Mouse (Mus musculus) monocyte, adult 2 months (primary cell): ENCODE measurements at regions not wholly inside any gene's neighbourhood (a gene's known extent, or its start where the extent isn't known, plus 50 kb on each side); places are given as distances from the start of the nearest gene placed in this dataset.

ENCODE experiments used
- DNase-seq, 2 experiments: peaks; one replicate each; pipeline ENCODE4 v3.0.0; 2022; ENCODE audit warnings: low spot score in 2 of 2, low read depth in 1 of 2

- no peak for DNase-seq
These were observed 104.3 kb upstream of the Foxn2 start for GRCm38 (mm10) chr17:88336140-88336769.

- DNase-seq: peak in 1 of 2 experiments; percentile 18
These were observed 102.7 kb upstream of the Foxn2 start for GRCm38 (mm10) chr17:88337649-88338404.

DNA sequence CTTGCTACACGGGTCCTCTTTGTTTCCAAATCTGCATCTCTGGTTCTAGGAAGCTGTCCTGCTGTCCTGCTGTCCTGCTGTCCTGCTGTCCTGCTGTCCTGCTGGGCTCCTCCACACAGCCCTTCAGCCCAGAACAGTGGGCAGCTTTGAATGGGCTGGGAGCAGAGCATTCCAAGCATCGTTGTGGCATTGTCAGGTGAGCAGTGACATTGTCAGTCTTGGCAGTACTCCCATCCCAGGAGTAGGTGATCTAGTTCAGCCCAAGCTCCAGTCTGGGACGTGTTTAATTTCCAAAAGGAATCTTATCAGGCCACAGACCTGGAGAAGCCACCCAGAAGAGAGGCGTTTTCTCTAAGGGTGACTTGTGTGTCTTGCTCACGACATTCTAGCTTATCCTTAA is 99.4 kb upstream of the Foxn2 start:
- no peak for DNase-seq

DNA sequence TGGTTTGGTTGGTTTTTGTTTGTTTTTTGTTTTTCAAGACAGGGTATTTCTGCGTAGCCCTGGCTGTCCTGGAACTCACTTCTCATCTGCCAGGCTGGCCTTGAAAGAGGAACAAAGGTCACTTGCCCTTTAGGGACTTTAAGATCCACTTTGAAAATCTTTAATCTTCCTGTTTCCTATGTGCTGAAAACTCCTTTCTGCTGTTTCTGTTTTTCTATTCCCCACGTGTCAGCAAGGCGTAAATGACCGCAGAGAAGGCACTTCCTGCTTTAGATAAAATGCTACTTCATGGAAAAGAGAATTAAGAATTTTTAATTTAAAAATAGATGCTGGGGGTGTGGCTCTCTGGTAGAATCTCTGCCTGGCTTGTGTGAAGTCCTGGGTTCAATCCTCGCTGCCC is 98.9 kb upstream of the Foxn2 start:
- DNase-seq: peak in 1 of 2 experiments; percentile 36

- no peak for DNase-seq
These were observed 97.3 kb upstream of the Foxn2 start for GRCm38 (mm10) chr17:88343091-88343783.

DNA sequence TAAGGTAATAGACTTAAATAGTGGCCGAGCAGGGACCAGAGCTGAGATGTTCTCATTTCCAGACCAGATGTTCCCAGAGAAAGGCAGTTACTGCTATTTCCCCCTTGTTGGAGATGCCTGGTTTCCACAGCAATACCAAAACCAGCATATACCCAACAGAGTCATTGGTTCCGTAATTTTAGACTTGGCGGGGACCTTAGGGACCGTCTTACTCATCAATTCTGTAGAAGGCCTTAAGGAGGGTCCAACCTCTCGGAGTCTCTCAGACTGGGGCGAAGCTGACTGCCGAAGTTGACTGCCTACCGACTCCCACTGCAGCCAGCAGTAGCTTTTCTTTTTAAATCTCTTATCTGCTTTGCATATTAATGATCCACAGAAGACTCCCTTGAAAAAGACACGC is 95.1 kb upstream of the Foxn2 start:
- no peak for DNase-seq

DNA sequence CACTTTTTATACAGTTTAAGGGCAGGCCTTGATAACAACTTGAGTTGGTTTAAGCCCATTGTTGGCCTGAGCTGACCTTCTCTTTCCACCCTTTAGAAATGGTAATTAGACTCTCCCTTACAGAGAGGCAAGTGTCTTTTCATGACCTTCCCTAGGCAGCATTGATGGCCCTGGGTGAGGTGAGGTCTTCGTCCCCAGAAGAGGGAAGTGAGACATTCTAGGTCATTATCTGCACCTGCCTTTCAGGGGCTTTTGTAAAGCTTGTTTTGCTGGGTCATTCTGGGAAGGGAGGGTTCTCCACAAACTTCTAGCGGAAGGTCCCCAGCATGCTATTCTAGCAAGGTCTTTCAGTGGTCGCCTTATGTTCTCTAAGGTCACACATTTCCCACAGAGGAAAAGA is 93.6 kb upstream of the Foxn2 start:
- DNase-seq: no peak

- no peak for DNase-seq
These were observed 90.6 kb upstream of the Foxn2 start for GRCm38 (mm10) chr17:88349825-88350460.

DNA sequence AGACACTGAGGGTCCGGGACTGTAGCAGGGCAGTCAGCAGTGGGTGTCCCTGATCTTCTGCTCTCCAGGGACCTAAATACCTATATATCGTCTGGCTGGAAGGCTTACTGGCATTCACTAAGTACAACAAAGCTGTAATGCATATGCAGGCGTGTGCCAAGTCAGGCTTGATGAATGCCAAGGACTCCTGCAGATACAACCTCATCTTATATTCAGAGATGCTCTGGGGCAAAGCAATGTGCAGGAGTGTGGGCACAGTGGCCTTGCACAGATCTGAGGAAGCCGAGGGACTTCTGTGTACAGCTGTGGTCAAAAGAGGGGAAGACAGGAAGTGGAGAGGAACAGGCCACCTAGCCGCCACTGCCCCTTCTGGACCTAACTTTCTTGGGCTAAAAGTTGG is 89.5 kb upstream of the Foxn2 start:
- no peak for DNase-seq

DNA sequence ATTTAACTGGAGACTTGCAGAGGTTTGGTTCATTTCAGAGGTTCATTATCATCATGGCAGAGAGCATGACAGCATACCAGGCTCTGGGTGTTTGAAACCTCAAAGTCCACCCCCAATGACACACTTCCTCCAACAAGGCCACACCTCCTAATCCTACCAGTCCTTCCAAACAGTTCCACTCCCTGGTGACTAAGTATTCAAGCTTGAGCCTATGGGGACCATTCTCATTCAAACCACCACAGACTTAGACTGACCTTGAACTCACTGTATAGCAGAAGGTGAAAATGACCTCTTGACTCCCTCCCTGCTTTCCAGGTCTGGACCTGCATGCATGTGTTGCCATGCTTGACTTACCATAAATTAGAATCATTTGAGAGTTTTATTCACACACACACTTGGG is 87.6 kb upstream of the Foxn2 start:
- DNase-seq: no peak

DNA sequence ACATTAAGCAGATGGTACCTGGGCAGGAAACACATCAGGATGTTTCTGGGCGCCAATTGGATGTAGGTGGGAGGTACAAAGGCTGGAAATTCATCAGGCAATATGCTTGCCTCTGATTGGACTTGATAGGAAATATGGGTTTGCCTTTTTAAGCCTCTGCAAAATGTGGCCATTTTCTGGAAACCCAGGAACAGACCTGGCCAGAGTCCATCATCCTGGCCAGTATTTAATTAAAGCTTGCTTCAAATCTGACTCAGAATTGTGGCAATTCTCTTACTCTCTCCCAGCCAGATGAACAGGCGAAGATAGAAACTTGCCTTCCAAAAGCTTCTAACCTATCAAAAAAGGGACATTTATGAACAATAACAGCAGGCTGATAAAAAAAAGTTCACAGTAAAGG is 79.3 kb upstream of the Foxn2 start:
- no peak for DNase-seq

GRCm38 (mm10) chr17:88362404-88362803 is 78.1 kb upstream of the Foxn2 start:
- no peak for DNase-seq

DNA sequence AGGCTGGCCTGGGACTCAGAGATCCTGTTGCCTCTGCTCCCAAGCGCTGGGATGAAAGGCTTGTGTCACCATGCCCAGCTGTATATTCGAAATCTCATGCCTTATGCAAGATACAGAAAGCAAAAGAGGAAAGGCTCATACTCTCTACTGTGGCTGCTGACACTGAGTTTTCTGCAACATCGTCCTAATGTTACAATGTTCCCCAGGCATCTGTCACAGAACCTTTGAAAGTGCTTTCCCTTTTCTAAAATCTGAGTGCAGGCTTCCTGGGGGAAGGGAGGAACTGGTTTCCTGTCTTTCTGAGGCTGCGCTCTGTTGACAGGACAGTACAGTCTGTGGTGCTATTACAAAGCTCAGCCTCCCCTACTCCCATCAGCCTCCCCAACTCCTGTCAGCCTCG is 72.6 kb upstream of the Foxn2 start:
- no peak for DNase-seq

DNA sequence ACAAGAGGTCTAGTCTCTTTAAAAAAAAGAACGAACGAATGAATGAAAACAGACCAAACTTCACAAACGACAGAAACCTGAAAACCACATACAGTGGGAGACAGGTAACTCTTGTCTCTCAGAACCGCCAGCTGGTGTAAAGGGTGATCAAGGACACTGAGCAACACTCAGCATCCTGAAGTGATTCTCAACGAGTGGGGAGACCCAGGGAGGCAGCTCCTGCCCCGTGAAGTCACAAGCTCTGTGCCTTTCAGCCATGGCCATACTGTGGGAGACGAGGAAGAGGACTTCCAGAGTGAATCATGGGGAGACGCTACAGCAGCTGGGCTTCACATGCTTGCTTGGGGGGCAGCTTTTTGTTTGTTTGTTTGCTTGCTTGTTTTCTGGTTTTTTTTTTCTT is 70.5 kb upstream of the Foxn2 start:
- DNase-seq: no peak

DNA sequence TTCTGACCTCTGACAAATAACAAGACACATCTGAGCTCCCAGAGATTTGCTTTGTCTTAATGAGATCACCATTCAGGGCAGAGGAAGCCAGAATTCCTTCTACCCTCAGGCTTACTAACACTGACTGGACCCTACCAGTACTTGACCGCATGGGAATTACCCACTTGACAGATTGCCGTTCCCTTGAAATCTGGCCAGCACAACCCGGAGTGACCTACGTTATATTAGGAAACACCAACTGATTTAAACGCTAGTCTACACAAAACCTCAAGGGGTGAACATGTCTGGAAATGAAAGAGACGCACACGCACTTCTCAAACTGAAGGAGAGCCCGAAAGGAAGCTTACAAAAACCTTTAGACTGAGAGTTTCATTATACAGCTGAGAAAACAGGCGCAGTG is 69.8 kb upstream of the Foxn2 start:
- no peak for DNase-seq

- peak in 1 of 2 experiments; percentile 20 for DNase-seq
These were observed 62.0 kb upstream of the Foxn2 start for GRCm38 (mm10) chr17:88378505-88378904.

- no peak for DNase-seq
These were observed 61.1 kb upstream of the Foxn2 start for GRCm38 (mm10) chr17:88379389-88379788.

- no peak for DNase-seq
These were observed 59.4 kb upstream of the Foxn2 start for GRCm38 (mm10) chr17:88381106-88381505.

DNA sequence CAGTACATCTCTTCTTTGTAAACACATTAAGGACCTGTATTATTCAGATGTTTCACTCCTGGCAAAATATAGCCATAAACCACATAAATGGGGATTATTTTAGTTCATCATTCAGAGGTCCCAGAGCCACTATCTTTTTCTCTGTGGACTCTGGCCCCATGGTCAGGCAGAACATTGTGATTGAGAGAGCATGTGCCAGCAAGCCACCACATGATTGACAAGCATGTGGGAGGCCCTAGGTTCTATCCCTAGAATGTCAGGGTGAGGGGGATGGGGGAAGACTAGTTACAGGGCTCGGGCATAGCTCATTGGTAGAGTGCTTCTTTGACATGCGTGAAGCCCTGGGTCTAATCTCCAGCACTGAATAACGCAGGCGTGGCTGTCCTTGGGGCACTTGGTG is 57.1 kb upstream of the Foxn2 start:
- DNase-seq: no peak

GRCm38 (mm10) chr17:88388441-88388951 is 52.0 kb upstream of the Foxn2 start:
- no peak for DNase-seq

- DNase-seq: no peak
These were observed 50.6 kb upstream of the Foxn2 start for GRCm38 (mm10) chr17:88389668-88390461.
